Mouse (Mus musculus) C2C12 (cell line): ENCODE measurements around the gene Abhd12.

Source experiments
- CEBPB ChIP-seq: IDR thresholded peaks from one replicate; pipeline ENCODE4 v1.6.1; 2011; ENCODE audit warnings: low read depth, mild to moderate bottlenecking, control low read depth, moderate library complexity
- CTCF ChIP-seq: IDR thresholded peaks from one replicate; pipeline ENCODE4 v1.5.1; 2011; ENCODE audit not compliant: control insufficient read depth, insufficient read depth, insufficient read length
- FOSL1 ChIP-seq: IDR thresholded peaks from one replicate; pipeline ENCODE4 v1.8.0; 2011; ENCODE audit warnings: mild to moderate bottlenecking, low read length; ENCODE audit not compliant: poor library complexity, insufficient read depth, severe bottlenecking
- MAX ChIP-seq: IDR thresholded peaks from one replicate; pipeline ENCODE4 v1.6.1; 2011; ENCODE audit warnings: mild to moderate bottlenecking, control low read depth
- MYOG ChIP-seq: IDR thresholded peaks from one replicate; pipeline ENCODE4 v1.6.1; 2011; ENCODE audit not compliant: control insufficient read depth, insufficient read length; ENCODE audit errors: extremely low read depth
- USF1 ChIP-seq: IDR thresholded peaks from one replicate; pipeline ENCODE4 v1.6.1; 2011; ENCODE audit warnings: low read depth, mild to moderate bottlenecking, control low read depth, moderate library complexity

- TF ChIP-seq CTCF (no peak), CEBPB (no peak), USF1 (no peak), FOSL1 (no peak), MAX (no peak), MYOG (no peak)
These were observed 68.6 kb downstream of the Abhd12 start for GRCm38 (mm10) chr2:150835975-150836374.
